8 mouse cellular contexts compared by ENCODE assay signal in the genomic region with DNA sequence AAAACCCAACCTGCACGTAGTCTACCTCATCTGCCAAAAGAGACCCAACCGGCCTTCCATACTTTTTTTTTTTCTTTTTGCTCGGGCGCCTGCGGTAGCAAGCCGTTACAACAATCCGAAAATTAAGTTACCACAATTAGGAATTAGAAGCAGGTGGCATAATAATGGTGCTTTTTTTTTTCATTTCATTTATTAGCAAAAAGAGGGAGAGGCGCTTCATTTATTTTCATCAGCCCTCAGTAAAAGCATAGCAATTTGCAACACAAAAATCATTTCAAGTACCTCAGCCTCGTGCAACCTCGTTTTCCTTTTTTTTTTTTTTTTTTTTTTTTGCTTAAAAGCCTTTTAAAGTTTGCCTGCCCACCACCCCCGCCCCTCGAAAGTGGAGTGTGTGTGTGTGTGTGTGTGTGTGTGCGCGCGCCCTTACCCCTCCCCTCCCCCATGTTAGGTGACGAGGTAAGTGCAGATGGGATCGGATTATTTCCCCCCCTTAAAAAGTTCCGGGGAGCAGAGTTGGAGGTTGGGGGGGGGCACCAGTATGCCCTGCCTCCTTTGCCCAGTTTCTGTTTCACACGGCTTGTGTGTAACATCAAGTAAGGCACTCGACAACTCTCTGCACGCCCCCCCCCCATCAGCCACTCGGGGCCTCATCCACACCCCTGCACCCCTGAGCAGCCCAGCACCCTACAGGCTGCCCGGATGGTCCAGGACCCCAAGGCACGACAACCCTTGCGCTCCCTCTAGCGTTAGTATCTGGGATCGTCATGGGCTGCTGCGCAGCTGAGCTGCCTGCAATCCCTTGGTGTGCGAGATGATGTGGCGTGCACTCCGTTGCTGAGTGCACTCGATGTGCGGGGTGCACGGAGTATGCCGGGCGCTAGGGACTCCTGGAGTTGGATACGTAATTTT. TPM values are rescaled to one million over a fixed set of nuclear protein-coding genes. Genes with fewer than 3 reads are reported as not detected.
DNase-seq lines count a peak whose midpoint lies in the region; ATAC-seq and TF ChIP-seq lines count a peak whose summit lies in the region.

No protein-coding gene starts in this region.

- peak; percentile 100 for TF ChIP-seq CTCF in G1E (IDR thresholded peaks at IDR 0.05; ENCODE audit: low read depth, low read length)
- peak; percentile 98 for TF ChIP-seq CTCF in liver, postnatal 0 days (IDR thresholded peaks at IDR 0.05; ENCODE audit: low read depth)
- TF ChIP-seq CTCF in testis, adult 2 months (IDR thresholded peaks at IDR 0.05; ENCODE audit: control insufficient read depth, insufficient read depth, insufficient replicate concordance, low read depth, low read length): peak; percentile 98

- under 1% methylated on average over 37 of the region's 37 CpGs for WGBS in forebrain, embryonic 15.5 days
- WGBS in liver, postnatal 0 days (ENCODE audit: insufficient replicate concordance): 2% methylated on average over 37 of the region's 37 CpGs
- WGBS in neural tube, embryonic 13.5 days: under 1% methylated on average over 37 of the region's 37 CpGs

- peak; percentile 93 for DNase-seq in G1E (ENCODE audit: low spot score)
- peak; percentile 64 for DNase-seq in cerebellum, adult 11-12 months
- peak; percentile 54 for DNase-seq in heart, postnatal 25 days (ENCODE audit: low spot score)
- peak; percentile 91 for DNase-seq in layer of hippocampus, adult 11-12 months (ENCODE audit: low spot score)
- DNase-seq in liver, postnatal 0 days: peak; percentile 88

- no peaks in the 10 kb centered on the region for H3K36me3 ChIP-seq in G1E (replicated peaks)
- no peaks in the 10 kb centered on the region for H3K36me3 ChIP-seq in forebrain, embryonic 15.5 days
- H3K36me3 ChIP-seq in liver, postnatal 0 days (replicated peaks; ENCODE audit: insufficient read depth, low read length): no peaks in the 10 kb centered on the region
- H3K36me3 ChIP-seq in neural tube, embryonic 13.5 days: no peaks in the 10 kb centered on the region
- H3K36me3 ChIP-seq in testis, adult 2 months (ENCODE audit: control insufficient read depth, insufficient read depth, low read length): no peaks in the 10 kb centered on the region

- peaks cover 11% of the 10 kb centered on the region for H3K4me1 ChIP-seq in G1E (ENCODE audit: insufficient read depth, low read depth, low read length)
- peaks cover 65% of the 10 kb centered on the region for H3K4me1 ChIP-seq in forebrain, embryonic 15.5 days
- peaks cover 9% of the 10 kb centered on the region for H3K4me1 ChIP-seq in liver, postnatal 0 days (ENCODE audit: insufficient read depth)
- peaks cover 56% of the 10 kb centered on the region for H3K4me1 ChIP-seq in neural tube, embryonic 13.5 days (replicated peaks)
- peaks cover 6% of the 10 kb centered on the region for H3K4me1 ChIP-seq in testis, adult 2 months (ENCODE audit: control insufficient read depth, insufficient read depth, low read length)

- H3K9ac ChIP-seq in forebrain, embryonic 15.5 days (replicated peaks): peak overlapping the region; percentile 62
- H3K9ac ChIP-seq in liver, postnatal 0 days (replicated peaks): peak overlapping the region; percentile 39
- peak overlapping the region; percentile 67 for H3K9ac ChIP-seq in neural tube, embryonic 13.5 days

- intact Hi-C loops in heart, postnatal 25 days (cut with DNase I): loop anchor here (2.0 to 5.0 kb wide), 2 partner anchors 95 to 122 kb away; no protein-coding TSS in a partner anchor

- peaks cover 18% of the 10 kb centered on the region for H3K27me3 ChIP-seq in G1E (ENCODE audit: insufficient read depth, low read length)
- no peaks in the 10 kb centered on the region for H3K27me3 ChIP-seq in forebrain, embryonic 15.5 days
- peaks cover 26% of the 10 kb centered on the region; the same call in 1 of the 2 replicates for H3K27me3 ChIP-seq in liver, postnatal 0 days (ENCODE audit: insufficient read depth, low read length)
- peaks cover 4% of the 10 kb centered on the region; the same call in 1 of the 2 replicates for H3K27me3 ChIP-seq in neural tube, embryonic 13.5 days
- H3K27me3 ChIP-seq in testis, adult 2 months (ENCODE audit: control insufficient read depth, insufficient read depth, low read length): no peaks in the 10 kb centered on the region

- H3K4me2 ChIP-seq in forebrain, embryonic 15.5 days (replicated peaks): peak overlapping the region; percentile 90
- H3K4me2 ChIP-seq in liver, postnatal 0 days (ENCODE audit: low read depth, low read length): peak overlapping the region; percentile 87
- peak overlapping the region; percentile 80 for H3K4me2 ChIP-seq in neural tube, embryonic 13.5 days

- no peaks in the 10 kb centered on the region for H3K9me3 ChIP-seq in G1E (replicated peaks)
- H3K9me3 ChIP-seq in forebrain, embryonic 15.5 days: no peaks in the 10 kb centered on the region
- no peaks in the 10 kb centered on the region for H3K9me3 ChIP-seq in liver, postnatal 0 days (ENCODE audit: low read length)
- H3K9me3 ChIP-seq in neural tube, embryonic 13.5 days: no peaks in the 10 kb centered on the region

- peak; percentile 79 for ATAC-seq in G1E (ENCODE audit: extremely low read depth, insufficient number of reproducible peaks, low FRiP score, poor library complexity, severe bottlenecking)
- peak; percentile 95 for ATAC-seq in forebrain, embryonic 15.5 days (replicated peaks)
- peak; percentile 95 for ATAC-seq in liver, postnatal 0 days
- peak; percentile 94 for ATAC-seq in neural tube, embryonic 13.5 days (ENCODE audit: low read depth)

- H3K27ac ChIP-seq in forebrain, embryonic 15.5 days (replicated peaks): peak overlapping the region; percentile 97
- H3K27ac ChIP-seq in liver, postnatal 0 days (ENCODE audit: low read depth): no peak overlapping the region
- peak overlapping the region; percentile 71 for H3K27ac ChIP-seq in neural tube, embryonic 13.5 days (replicated peaks)
- no peak overlapping the region for H3K27ac ChIP-seq in testis, adult 2 months (ENCODE audit: control insufficient read depth, insufficient read depth, low read depth, low read length)

- peak overlapping the region; percentile 68 for H3K4me3 ChIP-seq in G1E (ENCODE audit: low read depth, low read length)
- H3K4me3 ChIP-seq in forebrain, embryonic 15.5 days: peak overlapping the region; percentile 46
- H3K4me3 ChIP-seq in liver, postnatal 0 days (ENCODE audit: low read depth, low read length): peak overlapping the region; percentile 60
- peak overlapping the region; percentile 43 for H3K4me3 ChIP-seq in neural tube, embryonic 13.5 days
- H3K4me3 ChIP-seq in testis, adult 2 months (ENCODE audit: control insufficient read depth, low read depth, low read length): peak overlapping the region; percentile 73

- 0 out of 2 replicates have a peak, but pooled peaks have one; percentile 8 for TF ChIP-seq POLR2A in testis, adult 2 months (IDR thresholded peaks at IDR 0.05; ENCODE audit: control insufficient read depth, low read depth, low read length)

- no peak for TF ChIP-seq EP300 in liver, postnatal 0 days (IDR thresholded peaks at IDR 0.05; ENCODE audit: low read depth)

RNA-seq across cellular contexts. Expression of a gene that starts 47.7 kb away (rescaled TPM):
- total RNA-seq in G1E (2014; fragmentation: Nextera tagmentation) (184 and 234 TPM in 2 replicates), G1E (2017) (240 and 293 TPM in 2 replicates)
- polyA plus RNA-seq in G1E (2012): 85.3 and 89.8 TPM in 2 replicates
- 73.6 and 81.7 TPM in 2 replicates for polyA plus RNA-seq in forebrain, embryonic 15.5 days (2015; fragmentation: Nextera tagmentation; extraction: Ambion mirVana)
- total RNA-seq in heart, postnatal 25 days (2021): 1 to 10 TPM; 7.5 to 8.6 TPM
- 44.8 and 45.8 TPM in 2 replicates for polyA plus RNA-seq in liver, postnatal 0 days (2015; fragmentation: Nextera tagmentation; extraction: Ambion mirVana)
- polyA plus RNA-seq in neural tube, embryonic 13.5 days (2015; fragmentation: Nextera tagmentation; extraction: Ambion mirVana): 36.4 and 37.7 TPM in 2 replicates
- polyA plus RNA-seq in testis, adult 2 months (2012; rRNA removed): 9.2 and 11.6 TPM in 2 replicates

Comparison
In these comparisons a context has a peak if more than half of its experiments do, and no peak if none do; other contexts are left out.
1. H3K27ac ChIP-seq: peak in forebrain, embryonic 15.5 days (single experiment) and neural tube, embryonic 13.5 days (single experiment); none in liver, postnatal 0 days (single experiment) and testis, adult 2 months (single experiment).
2. Peak in every context shown above with its lines, with median percentiles within 50 percentile points of each other: ATAC-seq, DNase-seq, H3K4me3 ChIP-seq, CTCF ChIP-seq, H3K4me2 ChIP-seq and H3K9ac ChIP-seq.